Comparison of ENCODE assay signal across 20 mouse cellular contexts in the genomic region with DNA sequence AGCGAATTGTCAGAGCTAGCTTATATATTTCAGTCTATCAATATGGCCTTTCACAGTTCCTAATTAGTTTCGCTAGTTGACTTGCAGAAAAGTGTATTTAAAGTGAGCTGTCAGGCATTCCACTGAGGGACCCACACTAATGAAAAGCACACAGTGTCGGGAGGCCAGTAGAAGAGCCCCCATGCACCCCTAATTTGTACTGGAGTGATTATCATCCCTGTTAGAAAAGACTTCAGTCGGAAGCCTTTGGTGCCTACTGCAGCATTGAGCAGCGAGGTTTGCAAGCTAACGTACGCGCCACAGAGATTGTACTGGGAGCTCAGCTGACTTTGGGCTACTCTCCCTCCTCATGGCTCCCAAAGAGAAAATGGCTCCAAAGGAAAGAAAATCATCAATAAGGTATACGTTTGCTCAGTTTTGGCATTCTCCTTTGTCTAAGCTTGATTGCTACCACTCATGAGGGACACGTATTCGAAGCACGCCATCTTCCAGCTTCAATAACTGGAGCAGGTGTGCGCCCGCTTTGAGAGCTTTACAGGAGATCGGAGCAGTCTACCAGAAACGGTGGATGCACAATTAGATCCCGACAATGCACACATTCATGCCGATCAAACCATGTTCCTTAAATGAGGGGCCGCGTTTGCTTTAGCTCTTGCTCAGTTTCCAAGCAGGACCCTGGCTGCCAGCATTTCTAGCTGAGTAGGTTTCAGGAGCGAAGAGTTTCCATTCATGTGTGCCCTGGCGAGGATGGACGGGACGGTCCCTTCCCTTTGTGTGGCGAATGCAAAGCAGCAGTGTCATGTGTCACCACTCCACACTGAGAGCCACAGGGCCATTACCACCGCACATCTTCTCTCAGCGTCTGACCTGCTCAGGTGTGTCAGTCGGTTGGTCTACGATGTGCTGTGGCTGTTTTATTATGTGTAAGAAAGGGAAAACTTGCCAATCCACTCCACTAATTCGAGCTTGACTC.
A peak's percentile ranks its signal among the peaks of the same experiment; 100 is the strongest.
DNase-seq lines count a peak whose midpoint lies in the region; ATAC-seq and TF ChIP-seq lines count a peak whose summit lies in the region.
"Had no signal": no experiment of that assay in that cellular context is flagged by ENCODE, and none has a peak within 500 bp of the region (broad histone marks: within the 10 kb centered on the region; RNA-seq: fewer than 3 reads in every experiment).

No protein-coding gene starts in this region.

- intact Hi-C loops in left cerebral cortex, adult 2 months (cut with DNase I): no loop called here
- intact Hi-C loops in left cerebral cortex, postnatal 36 days (cut with DNase I): no loop called here

- no peaks in the 10 kb centered on the region for H3K27me3 ChIP-seq in stomach, embryonic 16.5 days (ENCODE audit: control insufficient read depth, insufficient read depth, low read length)
- H3K27me3 ChIP-seq in stomach, postnatal 0 days (ENCODE audit: control insufficient read depth, insufficient read depth, low read length): no peaks in the 10 kb centered on the region
- H3K27me3 ChIP-seq in forebrain, embryonic 12.5 days: no peaks in the 10 kb centered on the region
- no peaks in the 10 kb centered on the region for H3K27me3 ChIP-seq in limb, embryonic 15.5 days
- H3K27me3 ChIP-seq: hindbrain, embryonic 12.5 days had no signal

- no peak for ATAC-seq in stomach, embryonic 16.5 days (ENCODE audit: insufficient read depth, low FRiP score)
- ATAC-seq in stomach, postnatal 0 days (ENCODE audit: low FRiP score, low TSS enrichment): no peak
- ATAC-seq in forebrain, embryonic 12.5 days (ENCODE audit: low FRiP score): peak; percentile 70
- ATAC-seq in limb, embryonic 15.5 days (ENCODE audit: insufficient number of reproducible peaks, low FRiP score, low TSS enrichment, low read depth): 0 out of 2 replicates have a peak, but pooled peaks have one; percentile 24
- ATAC-seq: activated CD4-positive, CD25-positive, alpha-beta regulatory T cell, adult 4 months; intestine, embryonic 16.5 days; lung, postnatal 0 days; midbrain, embryonic 16.5 days had no signal

- no peaks in the 10 kb centered on the region for H3K9me3 ChIP-seq in stomach, embryonic 16.5 days (replicated peaks; ENCODE audit: control insufficient read depth, low read length)
- H3K9me3 ChIP-seq in stomach, postnatal 0 days (ENCODE audit: control insufficient read depth, low read length): no peaks in the 10 kb centered on the region
- H3K9me3 ChIP-seq in forebrain, embryonic 12.5 days: no peaks in the 10 kb centered on the region
- no peaks in the 10 kb centered on the region for H3K9me3 ChIP-seq in limb, embryonic 15.5 days
- H3K9me3 ChIP-seq: hindbrain, embryonic 12.5 days had no signal

- H3K36me3 ChIP-seq in stomach, embryonic 16.5 days (ENCODE audit: control insufficient read depth, insufficient read depth, low read length): no peaks in the 10 kb centered on the region
- H3K36me3 ChIP-seq in stomach, postnatal 0 days (ENCODE audit: control insufficient read depth, insufficient read depth, low read length): no peaks in the 10 kb centered on the region
- no peaks in the 10 kb centered on the region for H3K36me3 ChIP-seq in forebrain, embryonic 12.5 days (replicated peaks)
- 0 out of 2 replicates have a peak, but pooled peaks cover 3% of the 10 kb centered on the region for H3K36me3 ChIP-seq in limb, embryonic 15.5 days
- H3K36me3 ChIP-seq: hindbrain, embryonic 12.5 days had no signal

- no peak overlapping the region for H3K9ac ChIP-seq in stomach, embryonic 16.5 days (ENCODE audit: low read length)
- H3K9ac ChIP-seq in stomach, postnatal 0 days (ENCODE audit: low read length): no peak overlapping the region
- H3K9ac ChIP-seq in forebrain, embryonic 12.5 days: no peak overlapping the region
- H3K9ac ChIP-seq in limb, embryonic 15.5 days: no peak overlapping the region
- H3K9ac ChIP-seq: hindbrain, embryonic 12.5 days had no signal

- TF ChIP-seq CTCF in left cerebral cortex, adult 2 months (IDR thresholded peaks at IDR 0.05): no peak
- TF ChIP-seq CTCF in stomach, postnatal 0 days (IDR thresholded peaks at IDR 0.05; ENCODE audit: low read depth): no peak

- TF ChIP-seq EP300 in stomach, postnatal 0 days (optimal IDR thresholded peaks at IDR 0.05): no peak

- 87% methylated on average over 30 of the region's 30 CpGs for WGBS in stomach, embryonic 16.5 days
- WGBS in stomach, postnatal 0 days: 87% methylated on average over 30 of the region's 30 CpGs
- WGBS in forebrain, embryonic 12.5 days: 55% methylated on average over 30 of the region's 30 CpGs
- 66% methylated on average over 30 of the region's 30 CpGs for WGBS in limb, embryonic 15.5 days

- H3K27ac ChIP-seq in left cerebral cortex, adult 2 months: no peak overlapping the region
- 0 out of 2 replicates have a peak overlapping the region, but pooled peaks have one; percentile 6 for H3K27ac ChIP-seq in stomach, embryonic 16.5 days (ENCODE audit: low read length)
- H3K27ac ChIP-seq in stomach, postnatal 0 days (replicated peaks): no peak overlapping the region
- H3K27ac ChIP-seq in forebrain, embryonic 12.5 days: peak overlapping the region; percentile 78
- peak overlapping the region; percentile 75 for H3K27ac ChIP-seq in limb, embryonic 15.5 days
- H3K27ac ChIP-seq: hindbrain, embryonic 12.5 days had no signal

- DNase-seq in left cerebral cortex, adult 2 months (ENCODE audit: extremely low spot score in 1 of 2, low spot score in 2 of 2): no peak
- DNase-seq in left cerebral cortex, postnatal 36 days (ENCODE audit: low spot score in 2 of 2): no peak
- no peak for DNase-seq in stomach, postnatal 0 days (ENCODE audit: low spot score)
- DNase-seq in c-Kit-positive CD71-positive TER-119-positive erythroid progenitor cells, embryonic 14.5 days (ENCODE audit: low spot score): no peak
- DNase-seq in cerebellum, adult 8-10 months: no peak
- DNase-seq: adrenal gland, postnatal 14 days; cerebellum, adult 11-12 months; gastrocnemius, postnatal 14 days; kidney, postnatal 36 days; layer of hippocampus, adult 9-11 months; liver; thymus, adult 18-20 months had no signal

- no peak overlapping the region for H3K4me2 ChIP-seq in stomach, embryonic 16.5 days (ENCODE audit: low read depth, low read length)
- H3K4me2 ChIP-seq in stomach, postnatal 0 days (replicated peaks; ENCODE audit: low read depth): no peak overlapping the region
- H3K4me2 ChIP-seq in forebrain, embryonic 12.5 days: peak overlapping the region; percentile 29; the same call in 1 of the 2 replicates
- H3K4me2 ChIP-seq in limb, embryonic 15.5 days: no peak overlapping the region; the same call in 1 of the 2 replicates
- H3K4me2 ChIP-seq: hindbrain, embryonic 12.5 days had no signal

- peak overlapping the region; percentile 9; the same call in 1 of the 2 replicates for H3K4me3 ChIP-seq in left cerebral cortex, adult 2 months
- no peak overlapping the region for H3K4me3 ChIP-seq in stomach, embryonic 16.5 days (replicated peaks; ENCODE audit: low read length)
- H3K4me3 ChIP-seq in stomach, postnatal 0 days (ENCODE audit: low read depth, low read length): no peak overlapping the region
- no peak overlapping the region for H3K4me3 ChIP-seq in forebrain, embryonic 12.5 days (replicated peaks)
- no peak overlapping the region for H3K4me3 ChIP-seq in limb, embryonic 15.5 days
- H3K4me3 ChIP-seq: hindbrain, embryonic 12.5 days had no signal

- H3K4me1 ChIP-seq in stomach, embryonic 16.5 days (ENCODE audit: control insufficient read depth, insufficient read depth, low read length): no peaks in the 10 kb centered on the region
- no peaks in the 10 kb centered on the region for H3K4me1 ChIP-seq in stomach, postnatal 0 days (replicated peaks; ENCODE audit: control insufficient read depth, insufficient read depth)
- peaks cover 37% of the 10 kb centered on the region for H3K4me1 ChIP-seq in forebrain, embryonic 12.5 days
- peaks cover 49% of the 10 kb centered on the region for H3K4me1 ChIP-seq in limb, embryonic 15.5 days

Comparison
In these comparisons a context has a peak if more than half of its experiments do, and no peak if none do; other contexts are left out.
1. H3K27ac ChIP-seq: peak in stomach, embryonic 16.5 days (single experiment), forebrain, embryonic 12.5 days (single experiment) and limb, embryonic 15.5 days (single experiment); none in left cerebral cortex, adult 2 months (single experiment) and stomach, postnatal 0 days (single experiment).
2. ATAC-seq: peak in forebrain, embryonic 12.5 days (single experiment) and limb, embryonic 15.5 days (single experiment); none in stomach, embryonic 16.5 days (single experiment) and stomach, postnatal 0 days (single experiment).